ENCODE assay signal across 8 mouse cellular contexts in the genomic region with DNA sequence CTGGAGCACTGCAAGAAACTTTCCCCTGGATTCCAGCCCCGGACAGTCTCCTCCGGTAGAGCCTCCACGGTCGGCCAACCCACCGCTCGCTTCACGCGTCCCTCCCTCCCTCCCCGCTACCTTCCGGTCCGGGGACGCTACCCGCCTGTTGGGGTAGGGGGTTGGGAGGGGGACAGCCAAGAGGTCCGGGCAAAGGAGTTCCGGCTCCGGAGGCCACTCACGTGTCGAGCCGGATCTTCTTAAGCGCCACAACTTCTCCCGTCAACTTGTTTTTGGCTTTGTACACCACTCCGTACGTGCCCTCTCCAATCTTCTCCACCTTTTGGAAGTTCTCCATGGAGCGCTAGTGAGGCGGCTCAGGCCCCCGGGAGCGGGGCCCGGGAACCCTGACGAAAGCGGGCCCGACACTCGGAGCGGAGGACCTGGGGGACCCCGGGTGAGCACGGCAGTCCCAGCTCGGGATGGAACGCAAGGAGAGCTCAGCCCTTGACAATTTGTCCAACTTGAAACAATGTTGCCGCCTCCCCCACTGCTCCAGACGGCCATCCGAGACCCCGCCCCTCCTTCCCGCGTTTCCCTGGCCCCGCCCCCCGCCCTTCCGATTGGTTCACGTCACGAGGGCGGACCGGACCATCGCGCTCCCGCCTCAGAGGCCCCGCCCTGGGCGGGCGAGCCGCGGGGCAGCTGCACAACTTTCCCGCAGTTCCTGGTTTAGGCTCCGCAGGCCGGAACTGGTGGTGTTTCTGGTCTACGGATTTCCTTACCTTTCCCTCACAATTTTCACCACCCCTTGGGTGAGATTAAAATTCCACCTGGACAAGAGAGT. TPM values are rescaled to one million over a fixed set of nuclear protein-coding genes. Genes with fewer than 3 reads are reported as not detected.
A peak's percentile ranks its signal among the peaks of the same experiment; 100 is the strongest.
DNase-seq lines count a peak whose midpoint lies in the region; ATAC-seq and TF ChIP-seq lines count a peak whose summit lies in the region.

A gene (minus strand): TSS at position 541 of the 826 bp plus-strand sequence.

- TF ChIP-seq CTCF in layer of hippocampus, adult 2 months (conservative IDR thresholded peaks at IDR 0.05), result no peak

- DNase-seq in ES-E14 (ENCODE audit: low read depth, low spot score), result peak; percentile 93
- DNase-seq in cerebellum, adult 11-12 months, result peak; percentile 82
- DNase-seq in heart, postnatal 36 days, result peak; percentile 91 to 92
- DNase-seq in layer of hippocampus, adult 2 months (ENCODE audit: low spot score in 2 of 2), result peak; percentile 83 to 84
- DNase-seq in ovary, adult 18-20 months (ENCODE audit: low spot score), result peak; percentile 89
- peak; percentile 92 for DNase-seq in thymus, postnatal 0 days (ENCODE audit: low spot score)

- intact Hi-C loops in heart, postnatal 36 days (cut with DNase I), result no loop called here

- H3K9ac ChIP-seq in ES-E14 (ENCODE audit: insufficient read depth, low read depth, low read length, poor library complexity, severe bottlenecking), result peak within 1 kb of the TSS; percentile 88
- H3K9ac ChIP-seq in forebrain, embryonic 16.5 days (replicated peaks; ENCODE audit: low read depth, low read length), result peak within 1 kb of the TSS; percentile 61
- peak within 1 kb of the TSS; percentile 91 for H3K9ac ChIP-seq in lung, embryonic 15.5 days

- no peaks in the 10 kb centered on the region for H3K9me3 ChIP-seq in ES-E14 (ENCODE audit: control insufficient read depth, insufficient read depth, low read depth, low read length)
- no peaks in the 10 kb centered on the region for H3K9me3 ChIP-seq in forebrain, embryonic 16.5 days (ENCODE audit: control insufficient read depth, low read length)
- H3K9me3 ChIP-seq in lung, embryonic 15.5 days, result no peaks in the 10 kb centered on the region

- in situ Hi-C loops in ES-E14 (cut with MboI; ENCODE audit: low sequenced_read_pairs in 2 of 2, unreplicated experiment in 2 of 2), result no loop called here

- peak within 1 kb of the TSS; percentile 84 to 100 for H3K4me3 ChIP-seq in ES-E14 (ENCODE audit: insufficient read depth in 1 of 2, low read depth in 1 of 2, low read length in 2 of 2, poor library complexity in 1 of 2, severe bottlenecking in 1 of 2)
- peak within 1 kb of the TSS; percentile 81 for H3K4me3 ChIP-seq in forebrain, embryonic 16.5 days (replicated peaks; ENCODE audit: low read length)
- H3K4me3 ChIP-seq in layer of hippocampus, adult 2 months, result peak within 1 kb of the TSS; percentile 86
- peak within 1 kb of the TSS; percentile 96 for H3K4me3 ChIP-seq in lung, embryonic 15.5 days

- peaks cover 5 to 12% of the 10 kb centered on the region in 2 experiments; a peak in 3 of 4 replicates for H3K4me1 ChIP-seq in ES-E14 (ENCODE audit: control insufficient read depth in 2 of 2, insufficient read depth in 2 of 2, low read length in 2 of 2, poor library complexity in 1 of 2)
- H3K4me1 ChIP-seq in forebrain, embryonic 16.5 days (replicated peaks; ENCODE audit: control insufficient read depth, insufficient read depth, low read length), result peaks cover 16% of the 10 kb centered on the region
- peaks cover 18% of the 10 kb centered on the region for H3K4me1 ChIP-seq in lung, embryonic 15.5 days

- peak within 1 kb of the TSS; percentile 90 for H3K27ac ChIP-seq in ES-E14 (ENCODE audit: insufficient read depth, low read depth, low read length, poor library complexity, severe bottlenecking)
- peak within 1 kb of the TSS; percentile 81 for H3K27ac ChIP-seq in forebrain, embryonic 16.5 days (ENCODE audit: low read length)
- H3K27ac ChIP-seq in layer of hippocampus, adult 2 months, result peak within 1 kb of the TSS; percentile 79
- peak within 1 kb of the TSS; percentile 99 for H3K27ac ChIP-seq in lung, embryonic 15.5 days

- WGBS in forebrain, embryonic 16.5 days, result under 1% methylated on average over 56 of the region's 62 CpGs
- WGBS in lung, embryonic 15.5 days, result under 1% methylated on average over 60 of the region's 62 CpGs

- peak; percentile 96 for ATAC-seq in forebrain, embryonic 16.5 days
- ATAC-seq in lung, embryonic 15.5 days (ENCODE audit: borderline replicate concordance, extremely low read depth, low FRiP score, low TSS enrichment), result peak; percentile 94

- H3K36me3 ChIP-seq in ES-E14 (ENCODE audit: control insufficient read depth, insufficient read depth, low read length, poor library complexity, severe bottlenecking), result peaks cover 11% of the 10 kb centered on the region
- H3K36me3 ChIP-seq in forebrain, embryonic 16.5 days (ENCODE audit: control insufficient read depth, insufficient read depth), result no peaks in the 10 kb centered on the region
- H3K36me3 ChIP-seq in lung, embryonic 15.5 days, result peaks cover 32% of the 10 kb centered on the region

- H3K4me2 ChIP-seq in forebrain, embryonic 16.5 days (ENCODE audit: low read length), result peak within 1 kb of the TSS; percentile 94
- H3K4me2 ChIP-seq in lung, embryonic 15.5 days, result peak within 1 kb of the TSS; percentile 73

- H3K27me3 ChIP-seq in forebrain, embryonic 16.5 days (replicated peaks; ENCODE audit: control insufficient read depth, insufficient read depth, low read length), result no peaks in the 10 kb centered on the region
- no peaks in the 10 kb centered on the region for H3K27me3 ChIP-seq in lung, embryonic 15.5 days

TF ChIP-seq in ES-E14, 5 proteins besides CTCF, POLR2A, EP300 and RAD21:
- no peak for TF ChIP-seq ZNF384 (IDR thresholded peaks at IDR 0.05; ENCODE audit: low read depth, low read length)
- TF ChIP-seq HCFC1 (IDR thresholded peaks at IDR 0.05; ENCODE audit: borderline replicate concordance, insufficient read depth, low read length), result no peak
- TF ChIP-seq MAFK (IDR thresholded peaks at IDR 0.05; ENCODE audit: insufficient read depth, low read depth, low read length), result no peak
- TF ChIP-seq ZC3H11A (IDR thresholded peaks at IDR 0.05; ENCODE audit: borderline replicate concordance, low read depth, low read length), result no peak
- no peak for TF ChIP-seq CHD2 (IDR thresholded peaks at IDR 0.05; ENCODE audit: low read depth, low read length)

RNA-seq across cellular contexts. Expression of the gene that starts here (rescaled TPM):
- 40.7 and 43.5 TPM in 2 replicates for total RNA-seq in ES-E14 (2012; rRNA removed)
- polyA plus RNA-seq in forebrain, embryonic 16.5 days (2015; fragmentation: Nextera tagmentation; extraction: Ambion mirVana), result 29.7 and 37.8 TPM in 2 replicates
- total RNA-seq in heart, postnatal 36 days (2021), result 10 to 100 TPM; 13.8 to 13.9 TPM
- total RNA-seq in layer of hippocampus, adult 2 months (2021), result 1 to 10 TPM; 2.0 to 3.0 TPM
- polyA plus RNA-seq in lung, embryonic 15.5 days (2015; fragmentation: Nextera tagmentation; extraction: Ambion mirVana), result 108 and 110 TPM in 2 replicates
- 115 and 117 TPM in 2 replicates for polyA plus RNA-seq in thymus, postnatal 0 days (2015; fragmentation: Nextera tagmentation; extraction: Ambion mirVana)

Comparison
In these comparisons a context has a peak if more than half of its experiments do, and no peak if none do; other contexts are left out.
1. Peak in every context shown above with its lines: DNase-seq, ATAC-seq, H3K4me3 ChIP-seq and H3K27ac ChIP-seq.